Mouse (Mus musculus): ENCODE data around the gene Eml5. TPM values are rescaled to one million over a fixed set of nuclear protein-coding genes. Genes with fewer than 3 reads are reported as not detected.

Eml5 gene
- polyA plus RNA-seq, 1 experiment from 2014 or later, result 3.0 TPM

DNA sequence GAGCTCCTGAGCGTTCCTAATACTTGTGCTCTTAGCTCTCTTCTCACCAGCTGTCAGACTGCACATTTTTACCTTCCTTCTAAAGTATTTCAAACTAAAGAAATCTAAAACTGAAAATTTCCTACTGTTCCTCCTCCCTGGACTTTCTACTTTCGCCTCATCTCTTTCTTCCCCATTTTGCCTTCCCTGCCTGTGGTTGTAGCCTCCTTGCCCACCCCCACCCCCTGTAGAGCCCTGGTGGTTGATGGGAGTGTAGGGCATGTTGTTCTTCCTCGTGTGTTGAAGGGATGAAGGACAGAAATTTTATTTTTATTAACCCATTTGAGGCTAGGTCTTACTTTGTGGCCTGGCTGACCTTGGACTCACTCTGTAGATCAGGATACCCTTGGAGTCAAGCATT, 123.8 kb downstream of the Eml5 start:
- Histone ChIP-seq H3K27ac (replicated peaks) (no peak overlapping the region), H3K9ac (no peak overlapping the region)
- WGBS, result 67% methylated on average over 3 of the region's 3 CpGs

DNA sequence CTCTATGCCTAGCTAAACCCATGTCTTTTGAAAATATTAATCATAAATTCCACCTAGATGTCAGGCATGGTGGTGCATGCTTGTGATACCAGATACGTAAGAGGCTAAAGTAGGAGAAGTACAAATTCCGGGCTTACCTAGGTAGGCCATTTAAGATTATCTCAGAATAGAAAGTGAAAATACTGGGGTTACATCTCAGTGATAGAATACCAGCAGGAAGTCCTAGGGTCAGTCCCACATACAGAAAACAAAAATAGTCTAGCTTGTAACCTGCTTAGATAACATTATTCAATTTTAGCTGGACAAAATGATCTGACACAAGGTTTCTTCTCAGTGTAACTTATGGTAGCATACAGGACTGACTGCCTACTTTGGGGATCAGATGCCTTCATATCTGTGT, 135.0 kb downstream of the Eml5 start:
- no peaks in the 10 kb centered on the region for H3K27me3 ChIP-seq
- H3K9ac ChIP-seq, result no peak overlapping the region
- no peak for ATAC-seq (ENCODE audit: insufficient number of reproducible peaks, low FRiP score, low TSS enrichment, low read depth)
- H3K4me3 ChIP-seq (replicated peaks), result no peak overlapping the region
- H3K27ac ChIP-seq (replicated peaks), result no peak overlapping the region
- H3K4me2 ChIP-seq (replicated peaks), result no peak overlapping the region
- 94% methylated on average over 2 of the region's 2 CpGs for WGBS
- H3K36me3 ChIP-seq, result peaks cover 66% of the 10 kb centered on the region
- no peaks in the 10 kb centered on the region for H3K9me3 ChIP-seq (replicated peaks)
- H3K4me1 ChIP-seq, result no peaks in the 10 kb centered on the region

More for the DNA sequence above, 123.8 kb downstream of the Eml5 start:
- peaks cover 78% of the 10 kb centered on the region for H3K36me3 ChIP-seq
- H3K4me1 ChIP-seq, result no peaks in the 10 kb centered on the region
- no peaks in the 10 kb centered on the region for H3K27me3 ChIP-seq
- H3K4me2 ChIP-seq (replicated peaks), result no peak overlapping the region
- H3K9me3 ChIP-seq (replicated peaks), result no peaks in the 10 kb centered on the region
- ATAC-seq (ENCODE audit: insufficient number of reproducible peaks, low FRiP score, low TSS enrichment, low read depth), result no peak
- no peak overlapping the region for H3K4me3 ChIP-seq (replicated peaks)

DNA sequence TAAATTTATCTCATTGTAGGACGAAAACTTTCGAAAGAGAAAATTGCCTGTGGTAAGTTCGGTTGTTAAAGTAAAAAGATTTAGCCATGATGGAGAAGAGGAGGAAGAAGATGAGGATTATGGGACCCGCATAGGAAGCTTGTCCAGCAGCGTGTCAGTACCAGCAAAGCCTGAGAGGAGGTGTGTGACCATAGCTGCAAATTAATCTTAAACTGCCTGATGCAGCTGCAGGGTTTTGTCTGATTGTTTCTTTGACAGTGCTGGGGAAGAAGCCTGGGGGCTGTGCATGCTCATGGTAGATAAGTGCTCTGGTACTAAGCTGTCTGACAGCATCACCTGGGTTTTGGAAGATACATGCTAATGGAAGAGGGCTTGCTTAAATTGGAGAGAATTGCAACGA, 141.6 kb downstream of the Eml5 start:
- WGBS, result 93% methylated on average over 6 of the region's 6 CpGs
- Histone ChIP-seq H3K27ac (replicated peaks) (no peak overlapping the region), H3K4me3 (replicated peaks) (no peak overlapping the region), H3K4me1 (no peaks in the 10 kb centered on the region), H3K9me3 (replicated peaks) (no peaks in the 10 kb centered on the region), H3K4me2 (replicated peaks) (no peak overlapping the region), H3K36me3 (peaks cover 70% of the 10 kb centered on the region), H3K9ac (no peak overlapping the region), H3K27me3 (no peaks in the 10 kb centered on the region)
- ATAC-seq (ENCODE audit: insufficient number of reproducible peaks, low FRiP score, low TSS enrichment, low read depth), result no peak

DNA sequence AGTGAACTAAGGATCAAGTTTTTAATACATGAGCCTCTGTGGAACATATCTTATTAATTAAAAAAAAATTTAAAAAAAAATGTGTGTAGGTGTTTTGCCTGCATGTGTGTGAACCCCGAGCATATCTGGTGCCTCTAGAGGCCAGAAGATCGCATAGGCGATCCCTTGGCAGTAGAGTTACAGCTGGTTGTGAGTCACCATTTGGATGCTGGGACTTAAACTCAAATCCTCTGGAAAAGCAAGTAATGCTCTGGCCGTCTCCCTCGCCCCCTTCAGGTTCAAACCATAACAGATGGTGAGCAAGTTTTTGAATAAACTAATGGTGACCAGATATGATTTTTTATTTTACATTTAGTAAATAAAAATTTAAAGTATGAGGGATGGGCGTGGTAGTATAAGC, 143.6 kb downstream of the Eml5 start:
- Histone ChIP-seq H3K4me1 (no peaks in the 10 kb centered on the region), H3K9ac (no peak overlapping the region), H3K4me2 (replicated peaks) (no peak overlapping the region), H3K27ac (replicated peaks) (no peak overlapping the region), H3K4me3 (replicated peaks) (no peak overlapping the region), H3K27me3 (no peaks in the 10 kb centered on the region), H3K36me3 (peaks cover 60% of the 10 kb centered on the region), H3K9me3 (replicated peaks) (no peaks in the 10 kb centered on the region)
- ATAC-seq (ENCODE audit: insufficient number of reproducible peaks, low FRiP score, low TSS enrichment, low read depth), result no peak
- 82% methylated on average over 6 of the region's 6 CpGs for WGBS

DNA sequence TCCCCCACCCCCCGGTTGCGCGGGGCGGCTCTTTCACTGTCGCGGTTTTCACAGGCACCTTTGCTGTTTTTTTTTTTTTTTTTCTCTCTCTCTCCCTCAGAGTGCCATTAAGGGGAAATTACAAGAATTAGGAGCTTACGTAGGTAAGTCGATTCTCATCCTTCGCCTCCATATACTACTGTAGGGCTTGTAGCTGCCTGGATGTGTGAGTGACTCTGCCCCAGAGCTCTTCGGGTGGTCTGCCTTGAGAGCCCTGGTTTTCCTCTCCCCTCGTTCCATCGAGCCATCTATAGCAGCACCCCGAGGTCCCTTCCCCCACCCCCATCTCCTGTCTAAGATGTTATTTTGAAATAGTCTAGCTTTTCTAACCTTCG, 153.9 kb downstream of the Eml5 start:
- peak overlapping the region; percentile 92 for H3K4me3 ChIP-seq (replicated peaks)
- H3K4me1 ChIP-seq, result peaks cover 25% of the 10 kb centered on the region
- peak overlapping the region; percentile 56 for H3K4me2 ChIP-seq (replicated peaks)
- H3K27me3 ChIP-seq, result no peaks in the 10 kb centered on the region
- WGBS, result under 1% methylated on average over 13 of the region's 14 CpGs
- ATAC-seq (ENCODE audit: insufficient number of reproducible peaks, low FRiP score, low TSS enrichment, low read depth), result no peak
- peak overlapping the region; percentile 94 for H3K9ac ChIP-seq
- H3K36me3 ChIP-seq, result no peaks in the 10 kb centered on the region
- H3K27ac ChIP-seq (replicated peaks), result peak overlapping the region; percentile 91
- H3K9me3 ChIP-seq (replicated peaks), result no peaks in the 10 kb centered on the region

DNA sequence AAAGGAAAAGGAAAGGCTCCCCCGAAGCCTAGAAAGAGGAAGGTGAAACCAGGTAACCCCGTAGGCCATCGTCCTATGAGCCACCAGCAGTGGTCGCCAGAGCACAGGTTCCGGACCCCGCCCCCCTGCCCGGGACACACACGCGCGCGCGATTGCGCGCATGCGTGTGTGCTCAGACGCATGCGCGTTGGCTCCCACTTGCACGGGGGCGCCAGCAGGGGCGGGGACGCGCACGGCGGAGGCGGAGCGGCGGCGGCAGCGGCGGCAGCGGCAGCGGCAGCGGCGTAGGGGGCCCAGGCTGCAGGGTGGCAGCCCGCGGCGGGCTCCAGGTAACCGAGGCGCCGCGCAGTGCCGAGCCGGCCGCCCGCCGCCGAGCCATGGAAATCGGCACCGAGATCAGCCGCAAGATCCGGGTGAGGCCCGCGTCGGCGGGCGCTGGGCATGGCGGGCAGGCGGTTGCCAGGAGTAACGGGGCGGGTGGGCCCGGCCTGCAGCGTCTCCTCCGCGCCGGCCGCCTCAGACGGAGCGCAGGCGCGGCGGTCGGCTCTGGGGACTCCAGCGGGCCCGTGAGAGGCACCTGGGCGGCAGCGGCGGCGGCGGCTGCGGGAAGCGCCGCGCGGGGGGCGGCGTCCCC, 154.4 kb downstream of the Eml5 start, which contains the start of gene Zc3h14:
Gene Zc3h14 (plus strand): TSS at position 219 of the 634 bp plus-strand sequence.
- peak within 1 kb of the TSS; percentile 92 for H3K4me3 ChIP-seq (replicated peaks)
- no peaks in the 10 kb centered on the region for H3K9me3 ChIP-seq (replicated peaks)
- H3K27me3 ChIP-seq, result no peaks in the 10 kb centered on the region
- no peaks in the 10 kb centered on the region for H3K36me3 ChIP-seq
- peak; percentile 92 for ATAC-seq (ENCODE audit: insufficient number of reproducible peaks, low FRiP score, low TSS enrichment, low read depth)
- peak within 1 kb of the TSS; percentile 91 for H3K27ac ChIP-seq (replicated peaks)
- peak within 1 kb of the TSS; percentile 94 for H3K9ac ChIP-seq
- H3K4me2 ChIP-seq (replicated peaks), result peak within 1 kb of the TSS; percentile 56
- WGBS, result under 1% methylated on average over 82 of the region's 87 CpGs
- H3K4me1 ChIP-seq, result peaks cover 25% of the 10 kb centered on the region

DNA sequence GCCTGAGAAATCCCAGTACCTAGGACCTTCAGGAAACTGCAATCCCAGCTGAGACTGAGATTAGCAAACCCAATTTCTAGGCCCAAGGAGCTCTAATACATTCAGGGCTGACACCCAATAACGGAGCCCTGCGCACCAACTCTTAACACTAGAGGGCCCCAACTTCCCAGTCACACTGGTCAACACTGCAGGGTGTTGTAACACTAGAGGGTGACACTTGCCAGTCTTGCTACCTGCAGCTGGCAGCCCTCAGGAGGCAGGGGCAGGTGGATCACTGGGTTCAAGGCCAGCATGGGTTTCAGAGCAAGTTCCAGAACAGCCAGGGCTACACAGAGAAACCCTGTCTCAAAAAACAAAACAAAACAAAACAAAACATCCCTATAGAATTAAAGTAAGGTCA, 155.2 kb downstream of the Eml5 start:
- WGBS, result 18% methylated on average over 2 of the region's 2 CpGs
- Histone ChIP-seq H3K9ac (no peak overlapping the region), H3K4me1 (peaks cover 25% of the 10 kb centered on the region), H3K27me3 (no peaks in the 10 kb centered on the region), H3K9me3 (replicated peaks) (no peaks in the 10 kb centered on the region), H3K4me3 (replicated peaks) (no peak overlapping the region), H3K36me3 (no peaks in the 10 kb centered on the region), H3K27ac (replicated peaks) (no peak overlapping the region), H3K4me2 (replicated peaks) (no peak overlapping the region)
- no peak for ATAC-seq (ENCODE audit: insufficient number of reproducible peaks, low FRiP score, low TSS enrichment, low read depth)

DNA sequence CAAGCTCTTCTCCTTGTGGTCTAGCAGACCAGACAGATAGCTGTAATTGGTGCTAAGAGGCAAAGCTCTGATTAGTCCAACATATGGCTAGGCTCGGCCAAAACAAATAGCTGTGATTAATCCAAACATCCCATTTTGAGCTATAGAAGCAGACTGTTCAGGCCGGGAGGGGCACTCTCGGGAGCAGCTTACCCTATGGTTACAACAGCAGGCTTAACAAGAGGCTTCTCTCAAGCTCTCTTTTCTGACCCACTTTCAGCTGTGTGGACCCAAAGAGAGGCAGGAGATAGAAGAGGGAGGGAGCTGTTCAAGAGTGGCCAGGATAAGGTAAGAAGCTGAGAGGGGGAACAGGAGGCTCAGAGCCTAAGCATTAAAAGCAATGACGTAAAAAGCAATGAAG, 155.7 kb downstream of the Eml5 start:
- Histone ChIP-seq H3K27ac (replicated peaks) (no peak overlapping the region), H3K9ac (no peak overlapping the region), H3K27me3 (no peaks in the 10 kb centered on the region), H3K36me3 (no peaks in the 10 kb centered on the region), H3K4me1 (peaks cover 23% of the 10 kb centered on the region), H3K9me3 (replicated peaks) (no peaks in the 10 kb centered on the region), H3K4me2 (replicated peaks) (no peak overlapping the region), H3K4me3 (replicated peaks) (no peak overlapping the region)
- WGBS, result 56% methylated on average over 4 of the region's 4 CpGs
- no peak for ATAC-seq (ENCODE audit: insufficient number of reproducible peaks, low FRiP score, low TSS enrichment, low read depth)

DNA sequence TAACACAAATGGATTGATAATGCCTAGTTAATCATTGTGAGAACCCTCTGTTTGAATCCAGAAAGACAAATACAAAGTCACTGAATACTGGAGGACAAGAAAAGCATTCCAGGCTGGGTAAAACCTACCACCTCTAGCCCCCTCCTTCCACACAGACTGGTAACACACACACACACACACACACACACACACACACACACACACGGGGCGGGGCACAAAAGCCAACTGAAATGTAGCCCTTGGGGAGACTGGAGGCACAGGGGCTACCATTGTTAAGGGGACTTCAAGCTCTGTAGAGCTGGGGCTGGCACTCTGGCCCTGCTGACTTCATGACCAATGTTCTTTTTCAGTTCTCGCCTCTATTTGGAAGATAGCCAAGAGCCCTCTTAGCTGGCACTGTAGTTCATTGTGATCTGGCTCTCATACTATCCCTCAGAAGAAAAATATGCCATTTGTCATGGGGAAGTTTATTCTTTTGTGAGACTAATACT, 160.2 kb downstream of the Eml5 start:
- Histone ChIP-seq H3K4me3 (replicated peaks) (no peak overlapping the region), H3K27ac (replicated peaks) (no peak overlapping the region), H3K9ac (no peak overlapping the region), H3K4me1 (peaks cover 8% of the 10 kb centered on the region), H3K9me3 (replicated peaks) (no peaks in the 10 kb centered on the region), H3K27me3 (peaks cover 8% of the 10 kb centered on the region; the same call in 1 of the 2 replicates), H3K36me3 (no peaks in the 10 kb centered on the region), H3K4me2 (replicated peaks) (no peak overlapping the region)
- ATAC-seq (ENCODE audit: insufficient number of reproducible peaks, low FRiP score, low TSS enrichment, low read depth), result peak; percentile 37; the same call in 1 of the 2 replicates
- 43% methylated on average over 3 of the region's 3 CpGs for WGBS

DNA sequence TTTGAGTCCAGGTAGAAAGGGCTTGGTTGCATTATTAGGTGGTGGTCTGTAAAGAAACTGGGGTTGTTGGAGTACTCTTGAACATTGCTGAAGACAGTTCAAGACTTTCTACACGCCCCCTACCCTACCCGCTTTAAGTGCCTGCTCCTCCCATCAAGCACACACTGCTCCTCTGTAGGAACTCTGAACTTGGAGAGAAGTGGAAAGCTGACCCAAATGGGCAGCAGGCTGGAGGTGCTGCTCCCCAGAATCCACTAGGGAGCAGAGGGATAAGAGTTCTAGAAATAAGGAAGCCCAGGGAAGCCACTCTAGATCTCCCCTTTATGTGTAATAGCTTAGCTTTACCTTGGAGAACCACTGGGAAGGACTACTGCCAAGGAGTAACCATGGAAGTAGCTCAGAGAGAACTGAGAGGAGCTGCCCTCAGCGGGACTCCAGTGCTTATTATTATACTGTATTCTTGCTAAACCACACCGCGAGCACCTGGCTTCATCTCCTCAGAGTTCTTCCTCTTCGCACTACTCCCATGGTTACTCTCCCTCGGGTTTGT, 163.4 kb downstream of the Eml5 start:
- H3K27ac ChIP-seq (replicated peaks), result peak overlapping the region; percentile 88
- peak overlapping the region; percentile 77 for H3K4me3 ChIP-seq (replicated peaks)
- H3K4me1 ChIP-seq, result peaks cover 23% of the 10 kb centered on the region
- no peak; the same call in 1 of the 2 replicates for ATAC-seq (ENCODE audit: insufficient number of reproducible peaks, low FRiP score, low TSS enrichment, low read depth)
- H3K9me3 ChIP-seq (replicated peaks), result no peaks in the 10 kb centered on the region
- WGBS, result 12% methylated on average over 7 of the region's 7 CpGs
- H3K9ac ChIP-seq, result peak overlapping the region; percentile 85; the same call in 1 of the 2 replicates
- H3K4me2 ChIP-seq (replicated peaks), result peak overlapping the region; percentile 86
- H3K27me3 ChIP-seq, result peaks cover 8% of the 10 kb centered on the region; the same call in 1 of the 2 replicates
- H3K36me3 ChIP-seq, result no peaks in the 10 kb centered on the region

DNA sequence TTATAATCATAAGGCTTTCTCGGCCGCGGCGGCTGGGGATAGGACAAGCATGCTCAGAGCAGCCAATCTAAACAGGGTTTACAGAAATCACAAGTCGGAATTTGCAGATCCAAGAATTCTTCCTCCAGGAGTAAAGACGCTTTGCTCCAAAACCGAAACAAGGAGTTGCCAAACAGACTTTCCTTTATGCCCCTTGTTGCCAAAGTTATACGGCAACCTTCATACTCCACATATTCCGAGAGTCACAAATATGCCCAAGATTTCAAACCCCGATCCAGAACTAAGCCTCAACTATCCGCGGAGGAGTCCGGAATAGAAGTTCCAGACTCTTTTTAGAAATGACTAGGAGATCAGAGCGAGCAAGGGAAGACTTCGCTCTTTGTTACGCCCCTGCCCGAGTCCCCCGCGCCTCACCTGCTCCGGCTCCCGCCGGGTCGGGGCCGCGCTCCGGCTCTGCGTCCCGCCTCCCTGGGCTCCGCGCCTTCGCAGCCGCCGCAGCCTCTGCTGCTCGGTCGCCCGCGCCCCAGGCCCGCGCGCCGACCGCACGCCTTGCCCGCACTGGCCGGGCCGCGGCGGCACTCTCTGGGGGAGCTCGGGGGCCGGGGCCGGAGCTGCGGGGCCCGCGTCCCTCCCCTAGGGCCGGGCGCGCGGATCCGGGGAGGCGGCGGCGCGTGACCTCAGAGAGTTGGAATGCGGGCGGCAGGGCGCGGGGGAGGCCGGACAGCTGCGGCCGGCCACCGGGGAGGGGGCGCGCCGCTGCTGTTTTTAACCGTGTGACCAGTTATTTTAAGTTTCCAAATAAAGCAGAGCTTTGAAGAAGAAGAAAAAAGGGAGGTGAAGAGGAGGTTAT, 164.1 kb downstream of the Eml5 start, which contains the start of gene Ptpn21:
Gene Ptpn21 (minus strand): TSS at position 455 of the 850 bp plus-strand sequence.
- Histone ChIP-seq H3K4me3 (replicated peaks) (peak within 1 kb of the TSS; percentile 77), H3K27ac (replicated peaks) (peak within 1 kb of the TSS; percentile 88), H3K4me2 (replicated peaks) (peak within 1 kb of the TSS; percentile 86), H3K9ac (peak within 1 kb of the TSS; percentile 85), H3K27me3 (peaks cover 8% of the 10 kb centered on the region; the same call in 1 of the 2 replicates), H3K9me3 (replicated peaks) (no peaks in the 10 kb centered on the region), H3K4me1 (peaks cover 23% of the 10 kb centered on the region), H3K36me3 (no peaks in the 10 kb centered on the region)
- ATAC-seq (ENCODE audit: insufficient number of reproducible peaks, low FRiP score, low TSS enrichment, low read depth), result peak; percentile 66
- WGBS, result under 1% methylated on average over 75 of the region's 75 CpGs

All from embryonic facial prominence, embryonic 15.5 days (tissue).